Mouse (Mus musculus): ENCODE data around the gene Galr3. TPM values are rescaled to one million over a fixed set of nuclear protein-coding genes. Genes with fewer than 3 reads are reported as not detected.
A peak's percentile ranks its signal among the peaks of the same experiment; 100 is the strongest.

Gene Galr3
- total RNA-seq, 2 experiments from 2014 or later, result 2.1 TPM; not detected in 1

- no peak for ATAC-seq (replicated peaks; ENCODE audit: poor library complexity, severe bottlenecking)
These were observed 9.3 kb downstream of the Galr3 start for GRCm38 (mm10) chr15:79050964-79051363.

DNA sequence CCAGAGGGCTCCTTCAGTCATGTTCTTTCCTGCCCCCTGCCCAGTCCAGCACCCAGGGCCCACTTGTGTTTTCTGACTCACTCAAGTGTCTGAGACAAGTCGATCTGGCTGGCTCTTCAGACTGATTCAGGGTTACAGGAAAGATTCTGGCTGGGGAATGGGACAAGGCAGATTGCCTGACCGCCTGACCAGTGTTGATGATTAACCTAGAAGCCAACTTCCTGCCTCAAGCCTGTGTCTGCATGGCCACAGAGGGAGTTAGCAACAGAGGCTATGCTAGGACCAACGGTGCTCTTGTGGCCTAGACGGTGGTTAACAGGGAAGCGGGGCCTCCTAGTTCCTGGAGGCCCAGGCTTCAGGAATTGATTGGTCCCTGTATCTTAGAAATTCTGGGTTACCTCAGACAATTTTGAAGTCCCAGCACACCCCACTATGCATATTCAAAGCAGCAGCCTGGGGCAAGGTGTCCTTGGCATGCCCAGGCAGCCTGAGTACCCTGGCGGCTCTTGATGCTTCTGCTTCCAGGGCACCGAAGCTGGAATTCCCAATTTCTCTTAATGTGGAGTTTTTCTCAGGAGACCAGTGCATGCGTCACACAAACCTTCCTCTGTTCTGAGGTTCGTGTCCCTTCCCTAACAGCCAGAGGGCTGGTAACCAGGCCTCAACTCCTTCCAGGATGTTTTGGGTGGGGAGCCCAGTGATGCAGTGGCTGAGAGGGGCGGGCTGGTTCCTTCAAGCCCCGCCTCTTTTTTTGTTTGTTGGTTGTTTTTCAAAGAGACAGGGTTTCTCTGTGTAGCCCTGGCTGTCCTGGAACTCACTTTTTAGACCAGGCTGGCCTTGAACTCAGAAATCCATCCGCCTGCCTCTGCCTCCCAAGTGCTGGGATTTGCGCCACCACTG lies 10.0 kb downstream of the Galr3 start:
- ATAC-seq (replicated peaks; ENCODE audit: poor library complexity, severe bottlenecking), result peak; percentile 57

- no peak for ATAC-seq (replicated peaks; ENCODE audit: poor library complexity, severe bottlenecking)
These were observed 10.7 kb downstream of the Galr3 start for GRCm38 (mm10) chr15:79052366-79052765.

DNA sequence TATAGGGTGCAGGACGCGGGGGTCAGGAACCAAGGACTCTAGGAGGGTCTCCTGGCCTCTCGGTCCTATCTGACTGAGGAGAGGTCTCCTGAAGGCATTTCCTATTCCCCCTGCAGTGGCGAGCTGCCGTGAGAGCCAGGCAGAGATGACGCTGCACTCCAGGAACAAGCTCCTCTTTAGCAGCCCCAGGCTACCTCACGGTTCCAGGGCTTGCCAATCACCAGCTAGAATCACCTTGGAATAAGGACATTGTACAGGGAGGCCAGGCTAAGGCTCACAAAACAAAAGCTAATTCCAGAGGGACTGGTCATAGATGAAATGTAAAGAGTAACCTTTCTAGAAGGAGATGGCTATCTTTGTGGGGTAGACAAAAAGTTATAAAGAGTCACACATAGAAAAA lies 14.9 kb downstream of the Galr3 start:
- no peak for ATAC-seq (replicated peaks; ENCODE audit: poor library complexity, severe bottlenecking)

GRCm38 (mm10) chr15:79057850-79058249 lies 16.2 kb downstream of the Galr3 start:
- ATAC-seq (replicated peaks; ENCODE audit: poor library complexity, severe bottlenecking), result no peak

DNA sequence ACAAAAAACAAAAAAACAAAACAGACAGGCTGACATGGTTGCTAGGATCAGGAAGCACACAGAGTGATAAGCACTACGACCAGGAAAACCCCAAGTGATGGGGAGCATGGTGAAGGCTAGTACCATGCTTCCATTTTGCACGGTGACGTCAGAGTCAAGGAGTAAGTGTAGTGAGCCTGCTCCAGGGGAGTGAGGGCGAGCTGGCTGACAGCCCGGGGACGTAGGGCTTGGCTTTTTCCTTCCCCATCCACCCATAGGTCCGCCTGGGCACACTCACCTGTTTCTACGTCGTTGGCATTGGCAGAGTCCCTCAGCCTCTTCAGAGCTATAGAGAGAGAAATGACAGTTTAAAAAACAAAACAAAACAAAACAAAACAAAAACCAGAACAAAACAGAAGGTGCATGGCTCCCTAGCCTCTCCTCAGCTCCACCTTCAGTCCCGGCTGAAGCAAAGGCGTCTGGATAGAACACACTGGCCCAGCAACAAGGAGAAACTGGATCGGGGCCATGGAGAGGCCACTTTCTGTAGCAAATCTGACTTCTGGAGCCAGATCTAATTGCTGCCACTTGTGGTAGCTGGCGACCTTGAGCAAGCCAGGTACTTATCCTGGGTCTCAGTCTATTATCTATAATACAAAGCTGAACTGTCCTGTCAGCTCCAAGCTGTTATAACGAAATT lies 19.3 kb downstream of the Galr3 start:
- no peak for ATAC-seq (replicated peaks; ENCODE audit: poor library complexity, severe bottlenecking)

- peak; percentile 98 for ATAC-seq (replicated peaks; ENCODE audit: poor library complexity, severe bottlenecking)
These were observed 20.9 kb downstream of the Galr3 start, which contains the start of gene Ankrd54 for GRCm38 (mm10) chr15:79062376-79063159. Gene Ankrd54 (minus strand): TSS chr15:79062893.

- no peak for ATAC-seq (replicated peaks; ENCODE audit: poor library complexity, severe bottlenecking)
These were observed 21.6 kb downstream of the Galr3 start for GRCm38 (mm10) chr15:79063160-79063740.

DNA sequence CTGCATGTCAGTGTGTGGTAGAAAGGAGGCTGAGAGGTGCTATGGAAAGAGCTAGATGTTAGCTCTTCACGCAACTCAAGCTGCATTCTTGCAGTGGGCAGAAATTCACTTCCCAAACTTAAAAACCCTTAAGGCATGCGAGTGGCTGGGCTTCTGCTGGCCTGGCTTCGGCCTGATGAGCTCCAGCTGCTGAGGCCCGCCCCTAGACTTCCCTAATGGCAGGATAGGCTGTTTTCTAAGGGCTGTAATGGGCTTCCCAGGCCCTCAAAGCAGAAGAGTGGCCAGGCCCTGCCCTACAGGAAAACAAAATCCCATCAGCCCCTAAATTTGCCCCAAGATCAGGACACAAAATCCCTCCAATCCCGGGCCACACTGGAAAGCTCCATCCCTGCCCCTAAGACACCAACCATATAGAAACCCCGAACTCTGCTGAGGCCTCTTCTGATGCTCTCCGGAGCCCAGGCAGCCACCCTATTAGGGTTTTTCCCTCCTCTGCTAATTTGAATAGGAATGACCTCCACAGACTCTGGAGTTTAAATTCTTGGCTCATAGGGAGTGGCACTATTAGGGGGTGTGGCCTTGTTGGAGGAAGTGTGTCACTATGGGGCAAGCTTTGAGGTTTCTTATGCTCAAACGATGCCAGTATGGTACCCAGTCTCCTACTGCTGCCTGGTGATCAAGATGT lies 23.5 kb downstream of the Galr3 start:
- no peak for ATAC-seq (replicated peaks; ENCODE audit: poor library complexity, severe bottlenecking)

- ATAC-seq (replicated peaks; ENCODE audit: poor library complexity, severe bottlenecking), result no peak
These were observed 24.6 kb downstream of the Galr3 start for GRCm38 (mm10) chr15:79066276-79066675.

DNA sequence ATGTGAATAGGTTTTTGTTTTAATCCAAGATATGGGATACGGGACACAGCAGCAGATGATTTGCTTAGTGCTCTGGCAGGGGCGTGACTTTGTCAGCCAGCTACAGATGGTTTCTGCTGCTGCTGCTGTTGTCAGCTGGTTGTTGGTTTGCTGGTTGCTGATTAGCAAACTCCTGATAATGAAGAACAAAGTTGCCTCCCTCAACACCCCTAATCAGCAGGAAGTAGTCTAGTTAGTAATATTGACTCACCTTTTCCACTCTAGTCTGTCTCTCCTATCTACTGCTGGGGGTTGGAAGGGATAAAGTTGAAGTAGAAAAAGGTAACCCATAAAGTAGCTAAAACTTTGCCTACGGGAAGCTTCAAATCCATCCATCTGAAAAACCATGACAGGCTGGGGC lies 25.9 kb downstream of the Galr3 start:
- ATAC-seq (replicated peaks; ENCODE audit: poor library complexity, severe bottlenecking), result no peak

DNA sequence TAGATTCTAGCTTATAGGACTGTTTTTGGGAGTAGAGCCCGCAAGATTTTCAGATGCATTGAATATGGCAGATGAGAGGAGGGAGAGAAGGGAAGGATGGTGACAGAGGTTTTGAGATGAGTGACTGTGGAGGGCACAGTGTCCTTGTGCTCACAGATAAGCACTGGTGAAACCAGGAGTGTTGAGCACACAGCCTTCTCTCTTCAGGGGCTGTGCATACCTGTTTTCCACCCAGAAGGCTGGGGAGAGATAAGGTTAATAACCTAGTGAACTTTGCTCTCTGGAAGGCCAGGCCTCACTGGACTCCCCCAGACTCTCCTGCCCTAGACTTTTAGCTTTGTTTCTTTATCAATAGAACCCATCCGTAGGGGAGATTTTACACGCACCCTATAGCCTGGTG lies 26.7 kb downstream of the Galr3 start:
- no peak for ATAC-seq (replicated peaks; ENCODE audit: poor library complexity, severe bottlenecking)

DNA sequence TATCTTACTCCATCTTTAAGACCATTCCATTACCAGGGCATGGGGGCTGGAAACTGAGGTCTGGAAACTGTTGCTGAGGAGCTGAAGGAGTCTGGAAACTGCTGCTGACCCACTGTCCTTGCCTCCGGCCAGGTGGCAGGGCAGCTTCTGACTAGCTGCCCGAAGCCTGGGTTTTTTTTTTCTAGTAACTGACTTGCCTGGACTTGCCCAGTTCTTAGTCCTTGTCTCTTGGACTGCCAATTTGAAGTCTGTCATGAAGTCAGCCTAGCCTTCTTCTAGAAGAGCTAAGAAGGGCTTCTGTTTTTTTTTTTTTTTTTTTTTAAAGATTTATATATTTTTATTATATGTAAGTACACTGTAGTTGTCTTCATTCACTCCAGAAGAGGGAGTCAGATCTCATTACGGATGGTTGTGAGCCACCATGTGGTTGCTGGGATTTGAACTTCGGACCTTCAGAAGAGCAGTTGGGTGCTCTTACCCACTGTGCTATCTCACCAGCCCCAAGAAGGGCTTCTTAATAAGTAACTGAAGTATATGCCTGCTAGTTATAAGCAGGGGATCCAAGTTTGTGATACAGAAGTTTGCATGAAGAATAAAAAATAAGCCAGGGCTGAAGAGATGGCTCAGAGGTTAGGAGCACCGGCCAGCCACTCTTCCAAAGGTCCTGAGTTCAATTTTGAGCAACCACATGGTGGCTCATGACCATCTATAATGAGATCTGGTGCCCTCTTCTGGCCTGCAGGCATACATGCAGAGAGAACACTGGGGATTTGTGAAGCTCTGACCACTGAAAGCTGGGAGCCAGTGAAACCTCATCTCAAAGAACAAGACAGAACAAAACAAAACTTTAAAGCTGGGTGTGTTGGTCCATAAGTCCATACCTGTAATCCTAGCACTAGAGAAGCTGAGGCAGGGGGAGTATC lies 29.7 kb downstream of the Galr3 start:
- no peak for ATAC-seq (replicated peaks; ENCODE audit: poor library complexity, severe bottlenecking)

GRCm38 (mm10) chr15:79073752-79074151 lies 32.1 kb downstream of the Galr3 start:
- no peak for ATAC-seq (replicated peaks; ENCODE audit: poor library complexity, severe bottlenecking)

DNA sequence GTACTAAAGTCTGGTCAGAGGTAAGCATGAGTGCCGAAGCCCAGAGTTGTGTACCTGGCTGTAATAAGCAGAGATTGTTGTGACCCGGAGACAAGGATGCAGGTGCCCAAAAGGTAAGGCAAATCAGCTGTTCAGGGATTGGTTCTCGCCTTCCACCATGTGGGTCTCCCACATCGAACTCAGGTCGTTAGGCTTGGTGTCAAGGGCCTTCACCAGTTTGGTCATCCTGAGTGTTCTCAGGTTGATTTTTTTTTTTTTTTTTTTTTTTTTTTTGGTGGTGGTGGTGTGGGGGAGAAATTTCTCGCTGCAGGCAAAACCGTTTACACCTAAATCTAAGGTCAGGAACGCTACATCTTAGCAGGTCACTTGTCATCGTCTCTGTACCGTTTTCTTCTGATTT lies 32.8 kb downstream of the Galr3 start:
- ATAC-seq (replicated peaks; ENCODE audit: poor library complexity, severe bottlenecking), result no peak

DNA sequence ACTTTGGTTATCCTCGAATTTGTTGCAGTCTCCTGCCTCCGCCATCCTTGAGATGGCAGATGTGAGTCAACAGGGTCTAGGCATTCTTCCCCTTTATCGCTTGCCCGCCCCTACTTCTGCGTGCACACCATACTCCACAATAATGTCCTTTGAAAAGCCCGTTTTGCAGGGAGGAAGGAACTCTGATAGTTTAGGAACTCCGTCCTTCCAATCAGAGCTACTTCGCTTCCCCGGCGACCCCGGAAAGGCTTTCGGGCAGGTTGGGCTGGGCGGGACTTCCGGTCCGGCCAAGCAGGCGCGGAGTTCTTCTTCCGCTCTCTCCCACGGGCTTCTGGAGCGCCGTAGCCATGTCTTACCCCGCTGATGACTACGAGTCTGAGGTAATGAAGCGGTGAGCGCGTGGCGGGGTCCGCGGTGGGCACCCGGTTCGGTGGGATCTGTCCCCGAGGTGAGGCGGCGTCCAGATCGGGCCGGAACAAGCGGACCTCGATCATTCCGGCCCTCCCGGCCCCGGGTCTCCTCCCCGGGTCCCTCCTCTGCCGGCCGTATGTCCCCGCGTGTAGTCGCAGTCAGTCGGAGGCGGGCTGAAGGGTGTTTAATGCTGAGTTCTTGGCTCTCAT lies 33.3 kb downstream of the Galr3 start, which contains the start of gene Eif3l:
Gene Eif3l, plus strand, starts transcription at position 267 of the 620 bp plus-strand sequence.
- peak; percentile 94 for ATAC-seq (replicated peaks; ENCODE audit: poor library complexity, severe bottlenecking)

DNA sequence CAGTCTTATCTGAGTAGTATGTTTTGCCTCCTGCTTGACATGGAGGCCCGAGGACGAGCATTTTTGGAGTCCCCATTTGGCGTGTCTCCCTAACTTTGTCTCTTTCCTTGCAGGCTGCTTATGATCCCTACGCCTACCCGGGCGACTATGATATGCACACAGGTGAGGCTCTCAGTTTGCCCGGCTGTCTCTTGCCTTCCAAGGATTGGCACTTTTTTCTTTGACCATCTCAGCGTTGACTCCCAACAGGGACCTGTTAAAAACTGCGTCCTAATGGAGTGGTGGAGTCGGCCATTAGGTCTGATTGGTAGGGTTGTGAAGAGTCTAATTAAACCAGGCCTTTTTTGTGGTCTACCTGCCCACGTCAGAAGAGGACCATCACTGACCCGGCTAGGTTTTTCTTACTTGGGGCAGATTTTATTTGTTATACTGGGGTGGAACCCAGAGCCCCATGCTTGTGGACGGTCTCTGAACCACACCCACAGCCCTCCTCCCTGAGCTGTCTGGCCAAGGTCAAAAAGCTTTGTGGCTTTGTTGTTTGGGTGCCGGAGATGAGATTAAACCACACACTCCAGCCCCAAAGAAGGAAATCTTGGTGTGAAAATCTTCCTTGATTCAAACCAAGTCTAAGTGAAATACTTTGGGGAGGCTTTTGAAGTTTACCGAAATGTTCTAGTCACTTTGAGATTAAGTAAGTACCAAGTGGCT lies 34.1 kb downstream of the Galr3 start:
- ATAC-seq (replicated peaks; ENCODE audit: poor library complexity, severe bottlenecking), result no peak

DNA sequence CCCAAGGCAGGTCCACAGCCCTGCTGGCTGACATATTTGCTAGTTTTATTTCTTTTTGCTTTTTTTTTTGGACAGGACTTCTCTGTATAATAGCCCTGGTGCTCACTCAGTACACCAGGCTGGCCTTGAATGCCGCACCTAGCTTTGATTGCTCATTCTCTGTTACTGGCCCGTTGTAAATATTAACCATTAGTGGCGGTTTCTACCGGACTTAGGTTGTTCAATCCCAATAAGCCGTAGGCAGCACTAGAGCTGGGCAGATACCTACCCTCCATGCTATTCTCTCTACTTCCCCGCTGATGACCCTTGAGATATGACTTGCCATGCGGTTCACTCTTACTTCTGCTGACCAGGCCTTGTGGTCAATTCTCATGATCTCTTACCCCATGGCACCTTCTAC lies 37.9 kb downstream of the Galr3 start:
- ATAC-seq (replicated peaks; ENCODE audit: poor library complexity, severe bottlenecking), result no peak
